Mouse (Mus musculus) cerebellum, adult 2 months (tissue): ENCODE measurements around the gene Cd40. TPM values are rescaled to one million over a fixed set of nuclear protein-coding genes. Genes with fewer than 3 reads are reported as not detected.
A peak's percentile ranks its signal among the peaks of the same experiment; 100 is the strongest.

Source experiments
- DNase-seq, 2 experiments: peaks; one replicate each; pipeline ENCODE4 v3.0.0; 2021
- H3K27ac ChIP-seq: fragments of 200-500 bp; 2 replicates; pipeline ENCODE4 v1.5.1; 2012; ENCODE audit warnings: low read length, control low read depth, inconsistent platforms; ENCODE audit not compliant: insufficient read depth
- H3K27me3 ChIP-seq: fragments of 200-500 bp; 2 replicates; pipeline ENCODE4 v1.6.1; 2012; ENCODE audit warnings: inconsistent platforms, mild to moderate bottlenecking, low read length, moderate library complexity; ENCODE audit not compliant: control insufficient read depth, insufficient read depth
- H3K4me1 ChIP-seq: fragments of 200-500 bp; 2 replicates; pipeline ENCODE4 v1.6.1; 2011; ENCODE audit warnings: low read length; ENCODE audit not compliant: control insufficient read depth, insufficient read depth
- H3K4me3 ChIP-seq: fragments of 200-500 bp; replicated peaks from 2 replicates; pipeline ENCODE3; 2011; ENCODE audit warnings: mild to moderate bottlenecking, low read depth, low read length, control low read depth; ENCODE audit not compliant: insufficient read depth
- CTCF ChIP-seq: fragments of 200-500 bp; IDR thresholded peaks from 2 replicates; pipeline ENCODE4 v1.5.1; 2011; ENCODE audit warnings: low read depth, mild to moderate bottlenecking, control low read depth, low read length, moderate library complexity, borderline replicate concordance; ENCODE audit not compliant: insufficient read depth
- POLR2A ChIP-seq: fragments of 200-500 bp; IDR thresholded peaks from 2 replicates; pipeline ENCODE4 v1.6.1; 2011; ENCODE audit warnings: low read length, control low read depth, borderline replicate concordance; ENCODE audit not compliant: insufficient read depth
- WGBS: fragments of 180-500 bp; shearing (Covaris S2); methylation state at CpG from one replicate; pipeline ENCODE4 v1.1.7; 2018; 5-methylcytosine and 5-hydroxymethylcytosine counted together
- polyA plus RNA-seq: library from polyadenylated mRNA; depleted of rRNA; stranded (reverse); fragments of >200 nt; gene quantifications from 2 replicates; pipeline ENCODE4 v1.2.3, GENCODE M21; 2012

Cd40 gene
- polyA plus RNA-seq, 1 experiment: 2.1 TPM

GRCm38 (mm10) chr2:165092393-165092792 is 37.0 kb downstream of the Cd40 start:
- 82% methylated on average over 7 of the region's 7 CpGs for WGBS
- no peak for TF ChIP-seq CTCF
- TF ChIP-seq POLR2A: no peak
- no peak overlapping the region for H3K27ac ChIP-seq
- no peaks in the 10 kb centered on the region for H3K27me3 ChIP-seq
- no peak overlapping the region for H3K4me3 ChIP-seq
- no peaks in the 10 kb centered on the region for H3K4me1 ChIP-seq
- no peak for DNase-seq

- H3K27ac ChIP-seq: no peak overlapping the region
- no peaks in the 10 kb centered on the region for H3K27me3 ChIP-seq
- H3K4me1 ChIP-seq: no peaks in the 10 kb centered on the region
- H3K4me3 ChIP-seq: no peak overlapping the region
- WGBS: 47% methylated on average over 10 of the region's 10 CpGs
- no peak for DNase-seq
- no peak for TF ChIP-seq CTCF
These were observed 40.9 kb downstream of the Cd40 start for GRCm38 (mm10) chr2:165096367-165096766.

- Histone ChIP-seq H3K4me3 (no peak overlapping the region), H3K27me3 (no peaks in the 10 kb centered on the region), H3K27ac (no peak overlapping the region), H3K4me1 (no peaks in the 10 kb centered on the region)
- no peak for TF ChIP-seq POLR2A
- no peak for TF ChIP-seq CTCF
- 64% methylated on average over 3 of the region's 3 CpGs for WGBS
- DNase-seq: peak; percentile 19 to 41
These were observed 43.4 kb downstream of the Cd40 start for GRCm38 (mm10) chr2:165098861-165099260.

GRCm38 (mm10) chr2:165100749-165101148 is 45.3 kb downstream of the Cd40 start:
- TF ChIP-seq POLR2A (no peak), CTCF (no peak)
- Histone ChIP-seq H3K27me3 (no peaks in the 10 kb centered on the region), H3K4me3 (no peak overlapping the region), H3K4me1 (no peaks in the 10 kb centered on the region), H3K27ac (no peak overlapping the region)
- DNase-seq: no peak
- 51% methylated on average over 6 of the region's 6 CpGs for WGBS

- Histone ChIP-seq H3K27ac (no peak overlapping the region), H3K4me1 (peaks cover 7% of the 10 kb centered on the region), H3K4me3 (no peak overlapping the region), H3K27me3 (no peaks in the 10 kb centered on the region)
- no peak for TF ChIP-seq POLR2A
- no peak for TF ChIP-seq CTCF
- 92% methylated on average over 3 of the region's 3 CpGs for WGBS
- no peak for DNase-seq
These were observed 47.5 kb downstream of the Cd40 start for GRCm38 (mm10) chr2:165102920-165103319.

GRCm38 (mm10) chr2:165105513-165106079 is 50.2 kb downstream of the Cd40 start:
- no peak for TF ChIP-seq CTCF
- TF ChIP-seq POLR2A: no peak
- 84% methylated on average over 16 of the region's 16 CpGs for WGBS
- no peak overlapping the region for H3K4me3 ChIP-seq
- DNase-seq: no peak
- no peaks in the 10 kb centered on the region for H3K27me3 ChIP-seq
- peaks cover 7% of the 10 kb centered on the region for H3K4me1 ChIP-seq
- H3K27ac ChIP-seq: no peak overlapping the region

GRCm38 (mm10) chr2:165106585-165106984 is 51.2 kb downstream of the Cd40 start:
- Histone ChIP-seq H3K27me3 (no peaks in the 10 kb centered on the region), H3K27ac (no peak overlapping the region), H3K4me1 (peaks cover 7% of the 10 kb centered on the region), H3K4me3 (no peak overlapping the region)
- TF ChIP-seq CTCF: no peak
- TF ChIP-seq POLR2A: no peak
- 11% methylated on average over 18 of the region's 18 CpGs for WGBS
- DNase-seq: no peak

GRCm38 (mm10) chr2:165112149-165112548 is 56.7 kb downstream of the Cd40 start:
- TF ChIP-seq POLR2A: no peak
- peak; percentile 72 for TF ChIP-seq CTCF
- H3K27me3 ChIP-seq: no peaks in the 10 kb centered on the region
- H3K4me1 ChIP-seq: no peaks in the 10 kb centered on the region
- no peak overlapping the region for H3K4me3 ChIP-seq
- peak; percentile 68 to 77 for DNase-seq
- no peak overlapping the region for H3K27ac ChIP-seq
- WGBS: 14% methylated on average over 54 of the region's 54 CpGs
